Mouse (Mus musculus): ENCODE data around the gene F8. TPM values are rescaled to one million over a fixed set of nuclear protein-coding genes. Genes with fewer than 3 reads are reported as not detected.
"Not testable (repeated sequence)": the region's sequence is repeated elsewhere in the genome, so short reads cannot be mapped to it uniquely, and the experiment has no call there.

F8 gene
- total and polyA plus RNA-seq, 2 experiments from 2014 or later, result 0.31 to 1.7 TPM

DNA sequence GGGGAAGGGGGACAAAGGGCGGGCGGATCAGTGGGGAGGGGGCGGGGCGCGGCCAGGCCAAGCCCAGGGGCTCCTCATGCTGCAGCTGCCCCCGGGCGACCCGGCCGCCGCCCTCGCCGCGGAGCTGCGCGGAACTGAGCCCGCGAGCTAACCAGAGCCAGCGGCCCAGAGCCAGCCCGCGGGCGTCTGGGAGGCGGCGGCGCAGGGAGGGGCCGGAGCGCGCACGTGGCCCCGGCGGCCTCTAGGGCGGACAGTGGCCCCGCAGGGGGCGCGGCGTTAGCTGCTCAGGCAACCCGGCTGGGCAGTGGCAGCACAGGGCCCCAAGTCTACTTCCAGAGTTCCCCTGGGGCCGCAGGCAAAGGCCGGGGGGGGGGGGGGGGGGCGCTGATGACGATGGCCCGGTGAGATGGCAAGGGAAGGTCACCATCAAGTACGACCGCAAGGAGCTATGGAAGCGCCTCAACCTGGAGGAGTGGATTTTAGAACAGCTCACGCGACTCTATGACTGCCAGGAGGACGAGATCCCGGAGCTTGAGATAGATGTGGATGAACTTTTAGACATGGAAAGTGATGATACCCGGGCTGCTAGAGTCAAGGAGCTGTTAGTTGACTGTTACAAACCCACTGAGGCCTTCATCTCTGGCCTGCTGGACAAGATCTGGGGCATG lies 226.7 kb downstream of the F8 start:
- 26% methylated on average over 39 of the region's 49 CpGs for WGBS
- H3K27me3 ChIP-seq (ENCODE audit: control insufficient read depth, insufficient read depth, low read length), result no peaks in the 10 kb centered on the region

DNA sequence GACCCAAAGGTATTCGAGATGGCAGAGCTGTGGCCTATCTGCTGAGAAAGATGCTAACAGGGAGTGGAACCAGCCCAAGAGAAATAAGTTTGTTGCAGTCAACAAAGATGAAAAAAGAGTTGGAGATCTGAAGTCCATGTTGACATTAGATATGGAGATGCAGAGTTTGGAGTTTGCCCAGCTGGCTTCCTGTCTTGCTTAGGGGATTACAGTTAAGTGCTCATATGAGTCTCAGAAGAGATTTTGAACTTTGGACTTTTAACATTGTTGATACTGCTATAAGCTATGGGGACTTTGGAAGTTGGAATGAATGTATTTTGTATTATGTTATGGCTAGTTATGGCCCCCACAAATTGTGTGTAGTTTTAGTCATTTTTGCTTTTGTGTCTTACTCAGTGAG lies 230.2 kb downstream of the F8 start:
- H3K4me3 ChIP-seq (ENCODE audit: low read depth, low read length), result no peak overlapping the region
- TF ChIP-seq CTCF (IDR thresholded peaks at IDR 0.05; ENCODE audit: low read depth) (no peak), EP300 (IDR thresholded peaks at IDR 0.05; ENCODE audit: low read depth) (no peak)
- no peaks in the 10 kb centered on the region for H3K27me3 ChIP-seq (ENCODE audit: control insufficient read depth, insufficient read depth, low read length)
- no peak for DNase-seq (ENCODE audit: low spot score)
- no peak for ATAC-seq (ENCODE audit: insufficient read depth, low read depth)
- H3K4me2 ChIP-seq (ENCODE audit: low read depth, low read length), result no peak overlapping the region
- H3K36me3 ChIP-seq (replicated peaks; ENCODE audit: control insufficient read depth, insufficient read depth, low read length), result no peaks in the 10 kb centered on the region
- H3K4me1 ChIP-seq (ENCODE audit: control insufficient read depth, insufficient read depth), result no peaks in the 10 kb centered on the region
- H3K27ac ChIP-seq (ENCODE audit: low read depth), result no peak overlapping the region
- no peaks in the 10 kb centered on the region for H3K9me3 ChIP-seq (replicated peaks; ENCODE audit: control insufficient read depth, low read length)
- WGBS, result 38% methylated on average over 1 of the region's 1 CpGs
- no peak overlapping the region for H3K9ac ChIP-seq (replicated peaks; ENCODE audit: low read depth, low read length)

More for the DNA sequence above, 226.7 kb downstream of the F8 start:
- Histone ChIP-seq H3K9ac (replicated peaks; ENCODE audit: low read depth, low read length) (peak overlapping the region; percentile 48), H3K36me3 (replicated peaks; ENCODE audit: control insufficient read depth, insufficient read depth, low read length) (no peaks in the 10 kb centered on the region), H3K4me1 (ENCODE audit: control insufficient read depth, insufficient read depth) (no peaks in the 10 kb centered on the region), H3K4me2 (ENCODE audit: low read depth, low read length) (peak overlapping the region; percentile 67), H3K9me3 (replicated peaks; ENCODE audit: control insufficient read depth, low read length) (no peaks in the 10 kb centered on the region), H3K27ac (ENCODE audit: low read depth) (no peak overlapping the region), H3K4me3 (ENCODE audit: low read depth, low read length) (peak overlapping the region; percentile 49)
- no peak for DNase-seq (ENCODE audit: low spot score)
- no peak for TF ChIP-seq EP300 (IDR thresholded peaks at IDR 0.05; ENCODE audit: low read depth)
- TF ChIP-seq CTCF (IDR thresholded peaks at IDR 0.05; ENCODE audit: low read depth), result no peak
- ATAC-seq (ENCODE audit: insufficient read depth, low read depth), result peak; percentile 62

DNA sequence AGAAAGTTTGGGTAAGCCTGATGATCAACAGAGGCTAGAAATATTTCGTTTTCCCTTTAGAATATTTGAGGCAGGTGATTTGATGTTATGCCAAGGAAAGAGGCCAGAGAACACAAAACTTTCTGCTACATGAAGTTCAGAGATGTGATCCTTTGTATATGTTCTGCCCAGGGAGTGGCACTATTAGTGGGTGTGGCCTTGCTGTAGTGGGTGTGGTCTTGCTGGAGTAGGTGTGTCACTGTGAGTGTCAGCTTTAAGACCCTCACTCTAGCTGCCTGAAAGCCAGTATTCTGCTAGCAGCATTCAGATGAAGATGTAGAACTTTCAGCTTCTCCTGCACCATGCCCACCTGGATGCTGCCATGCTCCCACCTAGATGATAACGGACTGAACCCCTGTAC lies 232.1 kb downstream of the F8 start:
- no peak for ATAC-seq (ENCODE audit: insufficient read depth, low read depth)
- 67% methylated on average over 2 of the region's 2 CpGs for WGBS
- no peak overlapping the region for H3K9ac ChIP-seq (replicated peaks; ENCODE audit: low read depth, low read length)

DNA sequence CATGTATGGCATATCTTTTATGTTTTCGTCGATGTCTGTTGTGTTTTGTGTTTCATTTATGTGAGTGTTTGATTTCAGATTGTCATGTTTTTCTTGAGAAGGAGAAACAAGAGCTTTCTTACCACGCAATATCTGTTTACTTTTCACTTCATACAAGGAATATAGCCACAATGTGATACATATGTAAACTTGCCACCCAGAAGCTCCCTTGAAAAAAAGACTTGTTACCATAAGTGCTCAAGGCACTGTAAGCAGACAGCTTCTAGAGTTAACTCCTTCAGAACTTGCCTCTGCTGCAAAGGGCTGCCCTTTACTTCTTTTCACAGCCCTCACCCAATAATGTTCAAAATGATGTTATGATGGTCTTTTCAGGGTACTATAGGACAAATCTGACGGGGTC lies 234.0 kb downstream of the F8 start:
- ATAC-seq (ENCODE audit: insufficient read depth, low read depth) (no peak), DNase-seq (ENCODE audit: low spot score) (no peak)
- TF ChIP-seq EP300 (IDR thresholded peaks at IDR 0.05; ENCODE audit: low read depth) (no peak), CTCF (IDR thresholded peaks at IDR 0.05; ENCODE audit: low read depth) (no peak)
- Histone ChIP-seq H3K36me3 (replicated peaks; ENCODE audit: control insufficient read depth, insufficient read depth, low read length) (no peaks in the 10 kb centered on the region), H3K4me3 (ENCODE audit: low read depth, low read length) (no peak overlapping the region), H3K27ac (ENCODE audit: low read depth) (no peak overlapping the region), H3K4me2 (ENCODE audit: low read depth, low read length) (no peak overlapping the region), H3K9ac (replicated peaks; ENCODE audit: low read depth, low read length) (no peak overlapping the region), H3K27me3 (ENCODE audit: control insufficient read depth, insufficient read depth, low read length) (no peaks in the 10 kb centered on the region), H3K9me3 (replicated peaks; ENCODE audit: control insufficient read depth, low read length) (no peaks in the 10 kb centered on the region), H3K4me1 (ENCODE audit: control insufficient read depth, insufficient read depth) (no peaks in the 10 kb centered on the region)
- 70% methylated on average over 4 of the region's 4 CpGs for WGBS

More for the DNA sequence above, 232.1 kb downstream of the F8 start:
- H3K27ac ChIP-seq (ENCODE audit: low read depth), result no peak overlapping the region
- H3K4me1 ChIP-seq (ENCODE audit: control insufficient read depth, insufficient read depth), result no peaks in the 10 kb centered on the region
- H3K27me3 ChIP-seq (ENCODE audit: control insufficient read depth, insufficient read depth, low read length), result no peaks in the 10 kb centered on the region
- H3K4me2 ChIP-seq (ENCODE audit: low read depth, low read length), result no peak overlapping the region
- H3K4me3 ChIP-seq (ENCODE audit: low read depth, low read length), result no peak overlapping the region
- H3K9me3 ChIP-seq (replicated peaks; ENCODE audit: control insufficient read depth, low read length), result no peaks in the 10 kb centered on the region
- TF ChIP-seq CTCF (IDR thresholded peaks at IDR 0.05; ENCODE audit: low read depth) (no peak), EP300 (IDR thresholded peaks at IDR 0.05; ENCODE audit: low read depth) (no peak)
- H3K36me3 ChIP-seq (replicated peaks; ENCODE audit: control insufficient read depth, insufficient read depth, low read length), result no peaks in the 10 kb centered on the region
- DNase-seq (ENCODE audit: low spot score), result no peak

DNA sequence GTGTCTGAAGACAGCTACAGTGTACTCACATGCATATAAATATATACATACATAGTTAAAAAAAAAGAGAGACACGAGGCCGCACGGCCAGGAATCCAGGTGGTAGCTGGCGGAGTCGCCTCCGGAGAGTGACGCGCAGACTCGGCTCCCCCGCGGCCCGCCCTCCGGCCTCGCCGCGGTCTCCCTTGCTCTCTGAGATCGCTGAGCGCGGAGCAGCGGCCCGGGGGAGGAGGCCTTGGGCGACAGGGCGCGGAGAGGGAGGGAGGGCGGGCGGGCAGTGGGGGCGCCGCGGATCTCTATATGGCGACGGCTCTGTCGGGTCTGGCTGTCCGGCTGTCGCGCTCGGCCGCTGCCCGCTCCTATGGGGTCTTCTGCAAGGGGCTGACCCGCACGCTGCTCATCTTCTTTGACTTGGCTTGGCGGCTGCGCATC lies 239.3 kb downstream of the F8 start:
- Histone ChIP-seq H3K4me2 (ENCODE audit: low read depth, low read length) (peak overlapping the region; percentile 61), H3K9ac (replicated peaks; ENCODE audit: low read depth, low read length) (0 out of 2 replicates have a peak overlapping the region, but pooled peaks have one; percentile 26), H3K4me3 (ENCODE audit: low read depth, low read length) (peak overlapping the region; percentile 38)
- H3K27ac ChIP-seq (ENCODE audit: low read depth); H3K4me1 ChIP-seq (ENCODE audit: control insufficient read depth, insufficient read depth); ATAC-seq (ENCODE audit: insufficient read depth, low read depth); H3K9me3 ChIP-seq (replicated peaks; ENCODE audit: control insufficient read depth, low read length); H3K36me3 ChIP-seq (replicated peaks; ENCODE audit: control insufficient read depth, insufficient read depth, low read length); H3K27me3 ChIP-seq (ENCODE audit: control insufficient read depth, insufficient read depth, low read length); DNase-seq (ENCODE audit: low spot score): not testable (repeated sequence)
- 30% methylated on average over 19 of the region's 42 CpGs for WGBS

DNA sequence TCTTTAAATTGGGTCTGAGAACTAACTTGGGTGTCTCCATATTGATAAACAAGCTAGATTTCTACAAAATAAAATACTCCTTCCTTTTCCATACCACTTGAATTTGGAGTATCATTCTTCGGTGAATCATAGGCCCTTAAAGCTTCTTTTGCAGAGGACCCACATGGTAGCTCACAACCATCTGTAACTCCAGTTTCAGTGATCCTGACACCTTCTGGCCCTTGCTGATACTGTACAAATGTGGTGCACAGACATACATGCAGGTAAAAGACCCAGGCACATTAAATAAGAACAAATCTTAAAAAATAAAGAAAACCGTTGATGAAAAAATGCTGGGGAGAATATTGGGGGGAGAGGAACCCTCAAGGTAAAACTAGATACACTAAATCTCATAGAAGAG lies 244.2 kb downstream of the F8 start:
- no peak overlapping the region for H3K9ac ChIP-seq (replicated peaks; ENCODE audit: low read depth, low read length)
- TF ChIP-seq CTCF (IDR thresholded peaks at IDR 0.05; ENCODE audit: low read depth), result no peak
- no peak for TF ChIP-seq EP300 (IDR thresholded peaks at IDR 0.05; ENCODE audit: low read depth)
- no peaks in the 10 kb centered on the region for H3K27me3 ChIP-seq (ENCODE audit: control insufficient read depth, insufficient read depth, low read length)
- DNase-seq (ENCODE audit: low spot score) (no peak), ATAC-seq (ENCODE audit: insufficient read depth, low read depth) (no peak)
- no peak overlapping the region for H3K27ac ChIP-seq (ENCODE audit: low read depth)
- no peaks in the 10 kb centered on the region for H3K36me3 ChIP-seq (replicated peaks; ENCODE audit: control insufficient read depth, insufficient read depth, low read length)
- H3K9me3 ChIP-seq (replicated peaks; ENCODE audit: control insufficient read depth, low read length), result no peaks in the 10 kb centered on the region
- WGBS, result 79% methylated on average over 2 of the region's 2 CpGs
- no peak overlapping the region for H3K4me2 ChIP-seq (ENCODE audit: low read depth, low read length)
- H3K4me1 ChIP-seq (ENCODE audit: control insufficient read depth, insufficient read depth), result no peaks in the 10 kb centered on the region
- no peak overlapping the region for H3K4me3 ChIP-seq (ENCODE audit: low read depth, low read length)
